Mouse (Mus musculus): Measurements from ENCODE around the gene Adgrl2. TPM values are rescaled to one million over a fixed set of nuclear protein-coding genes. Genes with fewer than 3 reads are reported as not detected.

Gene Adgrl2
- polyA plus RNA-seq, 1 experiment from 2014 or later, result 77.5 TPM

- Histone ChIP-seq H3K27me3 (ENCODE audit: control insufficient read depth, insufficient read depth, low read length) (no peaks in the 10 kb centered on the region), H3K4me3 (ENCODE audit: low read depth, low read length) (no peak overlapping the region), H3K4me1 (replicated peaks; ENCODE audit: control insufficient read depth, insufficient read depth, low read length) (no peaks in the 10 kb centered on the region), H3K4me2 (replicated peaks; ENCODE audit: low read depth, low read length) (no peak overlapping the region), H3K9me3 (ENCODE audit: control insufficient read depth, low read length) (no peaks in the 10 kb centered on the region), H3K9ac (ENCODE audit: low read depth, low read length) (no peak overlapping the region), H3K27ac (ENCODE audit: low read depth, low read length) (no peak overlapping the region), H3K36me3 (ENCODE audit: control insufficient read depth, insufficient read depth, low read length) (no peaks in the 10 kb centered on the region)
- DNase-seq (ENCODE audit: low spot score) (no peak), ATAC-seq (ENCODE audit: low FRiP score) (no peak)
- 90% methylated on average over 8 of the region's 8 CpGs for WGBS
Observed at GRCm38 (mm10) chr3:148894867-148895266, 95.5 kb downstream of the Adgrl2 start.

- H3K27ac ChIP-seq (ENCODE audit: low read depth, low read length), result no peak overlapping the region
- no peak overlapping the region for H3K9ac ChIP-seq (ENCODE audit: low read depth, low read length)
- ATAC-seq (ENCODE audit: low FRiP score) (no peak), DNase-seq (ENCODE audit: low spot score) (no peak)
- H3K4me3 ChIP-seq (ENCODE audit: low read depth, low read length), result no peak overlapping the region
- H3K27me3 ChIP-seq (ENCODE audit: control insufficient read depth, insufficient read depth, low read length), result no peaks in the 10 kb centered on the region
- no peak overlapping the region for H3K4me2 ChIP-seq (replicated peaks; ENCODE audit: low read depth, low read length)
- no peaks in the 10 kb centered on the region for H3K4me1 ChIP-seq (replicated peaks; ENCODE audit: control insufficient read depth, insufficient read depth, low read length)
- H3K36me3 ChIP-seq (ENCODE audit: control insufficient read depth, insufficient read depth, low read length), result no peaks in the 10 kb centered on the region
- 92% methylated on average over 5 of the region's 5 CpGs for WGBS
- no peaks in the 10 kb centered on the region for H3K9me3 ChIP-seq (ENCODE audit: control insufficient read depth, low read length)
Observed at GRCm38 (mm10) chr3:148887902-148888301, 102.5 kb downstream of the Adgrl2 start.

GRCm38 (mm10) chr3:148886956-148887355 is 103.4 kb downstream of the Adgrl2 start:
- 90% methylated on average over 4 of the region's 4 CpGs for WGBS
- Histone ChIP-seq H3K36me3 (ENCODE audit: control insufficient read depth, insufficient read depth, low read length) (no peaks in the 10 kb centered on the region), H3K27ac (ENCODE audit: low read depth, low read length) (no peak overlapping the region), H3K9ac (ENCODE audit: low read depth, low read length) (no peak overlapping the region), H3K4me3 (ENCODE audit: low read depth, low read length) (no peak overlapping the region), H3K27me3 (ENCODE audit: control insufficient read depth, insufficient read depth, low read length) (no peaks in the 10 kb centered on the region), H3K4me1 (replicated peaks; ENCODE audit: control insufficient read depth, insufficient read depth, low read length) (no peaks in the 10 kb centered on the region), H3K9me3 (ENCODE audit: control insufficient read depth, low read length) (no peaks in the 10 kb centered on the region), H3K4me2 (replicated peaks; ENCODE audit: low read depth, low read length) (no peak overlapping the region)
- no peak for ATAC-seq (ENCODE audit: low FRiP score)
- DNase-seq (ENCODE audit: low spot score), result no peak

- H3K27me3 ChIP-seq (ENCODE audit: control insufficient read depth, insufficient read depth, low read length), result no peaks in the 10 kb centered on the region
- H3K4me1 ChIP-seq (replicated peaks; ENCODE audit: control insufficient read depth, insufficient read depth, low read length), result no peaks in the 10 kb centered on the region
- DNase-seq (ENCODE audit: low spot score) (no peak), ATAC-seq (ENCODE audit: low FRiP score) (no peak)
- H3K4me2 ChIP-seq (replicated peaks; ENCODE audit: low read depth, low read length), result no peak overlapping the region
- no peak overlapping the region for H3K4me3 ChIP-seq (ENCODE audit: low read depth, low read length)
- no peaks in the 10 kb centered on the region for H3K9me3 ChIP-seq (ENCODE audit: control insufficient read depth, low read length)
- 92% methylated on average over 8 of the region's 8 CpGs for WGBS
- no peak overlapping the region for H3K9ac ChIP-seq (ENCODE audit: low read depth, low read length)
- H3K27ac ChIP-seq (ENCODE audit: low read depth, low read length), result no peak overlapping the region
- no peaks in the 10 kb centered on the region for H3K36me3 ChIP-seq (ENCODE audit: control insufficient read depth, insufficient read depth, low read length)
Observed at GRCm38 (mm10) chr3:148885980-148886668, 104.2 kb downstream of the Adgrl2 start.

GRCm38 (mm10) chr3:148885184-148885583 is 105.2 kb downstream of the Adgrl2 start:
- no peak overlapping the region for H3K9ac ChIP-seq (ENCODE audit: low read depth, low read length)

DNA sequence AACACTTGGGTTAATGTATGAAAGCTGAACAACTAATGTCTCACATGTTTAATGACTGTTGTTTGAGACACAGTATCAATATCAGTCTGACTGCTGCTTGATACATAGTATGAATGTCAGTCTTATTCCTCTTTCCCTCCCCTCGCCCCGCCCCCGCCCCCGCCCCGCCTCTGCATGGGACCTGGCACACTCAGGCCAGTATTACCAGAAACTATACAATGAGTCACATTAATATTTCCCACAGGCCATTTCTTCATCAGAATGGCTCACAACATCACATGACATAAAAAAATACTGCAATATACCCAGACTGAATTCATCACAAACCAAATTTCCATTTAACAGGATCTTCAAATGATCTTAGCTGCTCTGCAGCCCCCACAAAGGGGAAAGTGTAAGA is 108.9 kb downstream of the Adgrl2 start:
- H3K36me3 ChIP-seq (ENCODE audit: control insufficient read depth, insufficient read depth, low read length), result no peaks in the 10 kb centered on the region
- H3K27me3 ChIP-seq (ENCODE audit: control insufficient read depth, insufficient read depth, low read length), result no peaks in the 10 kb centered on the region
- H3K27ac ChIP-seq (ENCODE audit: low read depth, low read length), result no peak overlapping the region
- H3K4me2 ChIP-seq (replicated peaks; ENCODE audit: low read depth, low read length), result no peak overlapping the region
- DNase-seq (ENCODE audit: low spot score) (no peak), ATAC-seq (ENCODE audit: low FRiP score) (no peak)
- H3K9ac ChIP-seq (ENCODE audit: low read depth, low read length), result no peak overlapping the region
- no peak overlapping the region for H3K4me3 ChIP-seq (ENCODE audit: low read depth, low read length)
- H3K4me1 ChIP-seq (replicated peaks; ENCODE audit: control insufficient read depth, insufficient read depth, low read length), result no peaks in the 10 kb centered on the region
- H3K9me3 ChIP-seq (ENCODE audit: control insufficient read depth, low read length), result no peaks in the 10 kb centered on the region
- 80% methylated on average over 5 of the region's 5 CpGs for WGBS

More at GRCm38 (mm10) chr3:148885184-148885583, 105.2 kb downstream of the Adgrl2 start:
- Histone ChIP-seq H3K36me3 (ENCODE audit: control insufficient read depth, insufficient read depth, low read length) (no peaks in the 10 kb centered on the region), H3K4me1 (replicated peaks; ENCODE audit: control insufficient read depth, insufficient read depth, low read length) (no peaks in the 10 kb centered on the region), H3K27ac (ENCODE audit: low read depth, low read length) (no peak overlapping the region), H3K4me3 (ENCODE audit: low read depth, low read length) (no peak overlapping the region), H3K9me3 (ENCODE audit: control insufficient read depth, low read length) (no peaks in the 10 kb centered on the region), H3K27me3 (ENCODE audit: control insufficient read depth, insufficient read depth, low read length) (no peaks in the 10 kb centered on the region), H3K4me2 (replicated peaks; ENCODE audit: low read depth, low read length) (no peak overlapping the region)
- WGBS, result 83% methylated on average over 4 of the region's 4 CpGs
- DNase-seq (ENCODE audit: low spot score) (no peak), ATAC-seq (ENCODE audit: low FRiP score) (no peak)

GRCm38 (mm10) chr3:148872563-148872962 is 117.8 kb downstream of the Adgrl2 start:
- DNase-seq (ENCODE audit: low spot score), result no peak
- no peak overlapping the region for H3K4me3 ChIP-seq (ENCODE audit: low read depth, low read length)
- no peaks in the 10 kb centered on the region for H3K4me1 ChIP-seq (replicated peaks; ENCODE audit: control insufficient read depth, insufficient read depth, low read length)
- no peak overlapping the region for H3K27ac ChIP-seq (ENCODE audit: low read depth, low read length)
- H3K9ac ChIP-seq (ENCODE audit: low read depth, low read length), result no peak overlapping the region
- no peaks in the 10 kb centered on the region for H3K9me3 ChIP-seq (ENCODE audit: control insufficient read depth, low read length)
- 85% methylated on average over 5 of the region's 5 CpGs for WGBS
- no peaks in the 10 kb centered on the region for H3K36me3 ChIP-seq (ENCODE audit: control insufficient read depth, insufficient read depth, low read length)
- H3K4me2 ChIP-seq (replicated peaks; ENCODE audit: low read depth, low read length), result no peak overlapping the region
- ATAC-seq (ENCODE audit: low FRiP score), result no peak
- no peaks in the 10 kb centered on the region for H3K27me3 ChIP-seq (ENCODE audit: control insufficient read depth, insufficient read depth, low read length)

- Histone ChIP-seq H3K36me3 (ENCODE audit: control insufficient read depth, insufficient read depth, low read length) (no peaks in the 10 kb centered on the region), H3K4me1 (replicated peaks; ENCODE audit: control insufficient read depth, insufficient read depth, low read length) (no peaks in the 10 kb centered on the region), H3K4me2 (replicated peaks; ENCODE audit: low read depth, low read length) (no peak overlapping the region), H3K9ac (ENCODE audit: low read depth, low read length) (no peak overlapping the region), H3K27me3 (ENCODE audit: control insufficient read depth, insufficient read depth, low read length) (no peaks in the 10 kb centered on the region), H3K9me3 (ENCODE audit: control insufficient read depth, low read length) (no peaks in the 10 kb centered on the region), H3K4me3 (ENCODE audit: low read depth, low read length) (no peak overlapping the region), H3K27ac (ENCODE audit: low read depth, low read length) (no peak overlapping the region)
- DNase-seq (ENCODE audit: low spot score) (no peak), ATAC-seq (ENCODE audit: low FRiP score) (no peak)
- 83% methylated on average over 5 of the region's 5 CpGs for WGBS
Observed at GRCm38 (mm10) chr3:148871792-148872464, 118.4 kb downstream of the Adgrl2 start.

GRCm38 (mm10) chr3:148867618-148868017 is 122.7 kb downstream of the Adgrl2 start:
- Histone ChIP-seq H3K4me2 (replicated peaks; ENCODE audit: low read depth, low read length) (no peak overlapping the region), H3K9me3 (ENCODE audit: control insufficient read depth, low read length) (no peaks in the 10 kb centered on the region), H3K27me3 (ENCODE audit: control insufficient read depth, insufficient read depth, low read length) (no peaks in the 10 kb centered on the region), H3K27ac (ENCODE audit: low read depth, low read length) (peak overlapping the region; percentile 17; the same call in 1 of the 2 replicates), H3K4me3 (ENCODE audit: low read depth, low read length) (no peak overlapping the region), H3K9ac (ENCODE audit: low read depth, low read length) (no peak overlapping the region), H3K36me3 (ENCODE audit: control insufficient read depth, insufficient read depth, low read length) (no peaks in the 10 kb centered on the region), H3K4me1 (replicated peaks; ENCODE audit: control insufficient read depth, insufficient read depth, low read length) (no peaks in the 10 kb centered on the region)
- ATAC-seq (ENCODE audit: low FRiP score) (no peak), DNase-seq (ENCODE audit: low spot score) (no peak)
- 38% methylated on average over 8 of the region's 8 CpGs for WGBS

Measured in hindbrain, embryonic 11.5 days (tissue).